Mouse (Mus musculus): ENCODE results near the gene Tab1. TPM values are rescaled to one million over a fixed set of nuclear protein-coding genes. Genes with fewer than 3 reads are reported as not detected.
A peak's percentile ranks its signal among the peaks of the same experiment; 100 is the strongest.

Tab1 gene
- polyA plus RNA-seq, 1 experiment from 2014 or later: 43.8 TPM

- Histone ChIP-seq H3K27me3 (replicated peaks; ENCODE audit: control insufficient read depth, insufficient read depth, low read length) (no peaks in the 10 kb centered on the region), H3K4me3 (replicated peaks; ENCODE audit: low read length) (no peak overlapping the region), H3K27ac (ENCODE audit: low read length) (no peak overlapping the region), H3K9me3 (ENCODE audit: control insufficient read depth, low read length) (no peaks in the 10 kb centered on the region), H3K4me2 (ENCODE audit: low read length) (no peak overlapping the region), H3K4me1 (replicated peaks; ENCODE audit: control insufficient read depth, insufficient read depth, low read length) (peaks cover 16% of the 10 kb centered on the region), H3K36me3 (ENCODE audit: control insufficient read depth, insufficient read depth) (no peaks in the 10 kb centered on the region), H3K9ac (replicated peaks; ENCODE audit: low read depth, low read length) (no peak overlapping the region)
- 98% methylated on average over 5 of the region's 5 CpGs for WGBS
- no peak for ATAC-seq
These were observed 2.2 kb upstream of the Tab1 start for GRCm38 (mm10) chr15:80130689-80131088.

DNA sequence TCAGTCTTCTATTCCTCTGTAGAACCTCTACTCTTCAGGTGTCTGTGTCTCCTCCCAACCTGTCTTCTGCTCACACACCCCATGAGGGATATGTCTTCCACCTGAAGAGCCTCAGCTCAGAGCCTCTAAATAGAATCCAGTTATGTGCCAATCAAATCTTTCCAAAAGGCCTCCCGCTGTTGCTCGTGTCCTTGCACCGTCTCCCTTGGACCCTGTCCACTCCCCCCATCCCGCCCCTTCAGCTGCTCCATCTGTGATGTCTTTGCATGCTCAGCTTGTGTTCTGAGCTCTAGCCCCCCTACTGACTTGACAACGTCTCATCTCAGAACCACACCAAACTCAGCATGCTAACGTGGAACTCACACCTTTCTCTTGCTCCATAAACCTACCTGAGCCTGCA, 1.5 kb upstream of the Tab1 start:
- H3K27me3 ChIP-seq (replicated peaks; ENCODE audit: control insufficient read depth, insufficient read depth, low read length): no peaks in the 10 kb centered on the region
- no peak overlapping the region for H3K4me2 ChIP-seq (ENCODE audit: low read length)
- no peak overlapping the region for H3K27ac ChIP-seq (ENCODE audit: low read length)
- no peaks in the 10 kb centered on the region for H3K9me3 ChIP-seq (ENCODE audit: control insufficient read depth, low read length)
- peaks cover 16% of the 10 kb centered on the region for H3K4me1 ChIP-seq (replicated peaks; ENCODE audit: control insufficient read depth, insufficient read depth, low read length)
- WGBS: 75% methylated on average over 6 of the region's 6 CpGs
- no peaks in the 10 kb centered on the region for H3K36me3 ChIP-seq (ENCODE audit: control insufficient read depth, insufficient read depth)
- ATAC-seq: no peak
- no peak overlapping the region for H3K9ac ChIP-seq (replicated peaks; ENCODE audit: low read depth, low read length)
- no peak overlapping the region for H3K4me3 ChIP-seq (replicated peaks; ENCODE audit: low read length)

DNA sequence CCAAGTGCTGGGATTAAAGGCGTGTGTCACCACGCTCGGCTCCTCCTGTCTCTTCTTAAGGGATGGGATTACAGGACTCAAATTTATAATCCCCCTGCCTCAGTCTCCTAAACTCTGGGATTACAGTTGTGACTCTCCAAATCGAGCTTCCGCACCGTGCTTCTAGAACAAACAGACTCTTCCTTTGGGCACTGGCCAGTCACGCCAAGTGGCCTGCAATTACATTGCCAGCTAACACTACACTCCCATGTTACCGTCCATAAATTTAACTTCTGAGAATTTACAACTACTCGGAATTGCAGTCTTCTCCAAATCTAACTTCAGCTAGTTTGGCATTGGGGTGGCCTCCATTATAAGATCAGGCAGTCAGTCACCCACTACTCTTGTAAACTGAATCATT, 475 bp upstream of the Tab1 start:
- H3K27me3 ChIP-seq (replicated peaks; ENCODE audit: control insufficient read depth, insufficient read depth, low read length): no peaks in the 10 kb centered on the region
- peak overlapping the region; percentile 39 for H3K4me2 ChIP-seq (ENCODE audit: low read length)
- no peaks in the 10 kb centered on the region; the same call in 1 of the 2 replicates for H3K36me3 ChIP-seq (ENCODE audit: control insufficient read depth, insufficient read depth)
- no peak overlapping the region for H3K9ac ChIP-seq (replicated peaks; ENCODE audit: low read depth, low read length)
- H3K4me1 ChIP-seq (replicated peaks; ENCODE audit: control insufficient read depth, insufficient read depth, low read length): peaks cover 16% of the 10 kb centered on the region
- H3K9me3 ChIP-seq (ENCODE audit: control insufficient read depth, low read length): no peaks in the 10 kb centered on the region
- ATAC-seq: no peak
- no peak overlapping the region for H3K27ac ChIP-seq (ENCODE audit: low read length)
- peak overlapping the region; percentile 64; the same call in 1 of the 2 replicates for H3K4me3 ChIP-seq (replicated peaks; ENCODE audit: low read length)
- WGBS: 81% methylated on average over 9 of the region's 9 CpGs

DNA sequence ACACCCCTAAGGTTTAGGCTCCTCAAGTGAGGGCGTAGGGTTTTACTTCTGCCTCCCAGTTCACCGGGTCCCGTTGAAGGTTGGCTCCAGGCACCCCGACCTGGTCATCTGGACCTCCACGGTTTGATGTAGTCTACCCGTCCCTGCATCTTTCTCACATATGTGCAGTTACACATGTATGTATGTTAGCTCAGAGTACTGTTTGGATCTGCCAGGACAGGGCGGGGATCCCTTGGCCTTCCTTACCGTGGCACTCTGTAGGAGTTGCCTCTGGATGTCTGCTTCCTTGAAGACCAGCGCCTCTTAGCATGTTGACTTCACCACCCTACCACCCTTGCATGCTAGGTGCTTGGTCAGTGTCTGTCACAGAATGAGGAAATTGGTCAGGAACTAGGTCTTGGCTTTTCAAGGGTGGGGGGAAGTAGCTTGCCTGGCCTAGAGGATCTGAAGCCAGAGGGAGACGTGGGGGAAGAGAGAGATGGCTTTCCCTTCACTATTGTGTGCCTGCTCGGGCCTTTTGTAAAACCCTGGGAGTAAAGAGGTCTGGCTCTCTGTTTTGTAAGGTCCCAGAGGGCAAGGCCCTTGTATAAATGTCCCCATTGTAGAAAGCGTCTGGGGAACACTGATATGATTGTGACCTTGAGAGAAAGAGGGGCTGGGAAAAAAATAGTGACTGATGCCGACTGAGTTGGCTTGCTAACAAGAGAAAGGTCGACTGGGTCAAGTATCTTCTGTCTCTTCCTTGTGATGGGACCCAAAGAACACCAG, 939 bp downstream of the Tab1 start:
- peak; percentile 16 for ATAC-seq
- Histone ChIP-seq H3K27me3 (replicated peaks; ENCODE audit: control insufficient read depth, insufficient read depth, low read length) (no peaks in the 10 kb centered on the region), H3K36me3 (ENCODE audit: control insufficient read depth, insufficient read depth) (no peaks in the 10 kb centered on the region; the same call in 1 of the 2 replicates), H3K4me2 (ENCODE audit: low read length) (peak overlapping the region; percentile 80), H3K27ac (ENCODE audit: low read length) (peak overlapping the region; percentile 97), H3K9ac (replicated peaks; ENCODE audit: low read depth, low read length) (peak overlapping the region; percentile 87), H3K4me3 (replicated peaks; ENCODE audit: low read length) (peak overlapping the region; percentile 64), H3K9me3 (ENCODE audit: control insufficient read depth, low read length) (no peaks in the 10 kb centered on the region), H3K4me1 (replicated peaks; ENCODE audit: control insufficient read depth, insufficient read depth, low read length) (peaks cover 20% of the 10 kb centered on the region)
- WGBS: 10% methylated on average over 14 of the region's 14 CpGs

DNA sequence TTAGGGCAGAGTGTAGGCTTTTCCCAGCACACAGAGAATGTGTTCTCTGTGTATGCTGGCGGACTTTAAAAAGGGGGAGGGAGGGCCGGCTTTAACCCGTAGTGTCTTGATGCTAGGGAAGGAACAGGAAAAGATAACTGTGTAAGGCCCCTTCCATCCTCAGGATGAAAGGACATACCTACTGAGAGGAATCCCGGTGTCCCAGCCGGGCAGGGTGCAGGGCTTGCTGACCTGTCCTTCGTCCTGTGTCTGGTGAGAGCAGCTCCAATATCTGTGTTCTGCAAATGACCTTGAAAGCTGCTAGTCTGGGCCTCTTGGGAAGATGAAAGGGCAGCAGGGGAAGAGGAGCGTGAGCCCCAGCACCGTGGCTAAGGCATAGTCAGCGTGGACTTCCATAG, 1.5 kb downstream of the Tab1 start:
- H3K4me1 ChIP-seq (replicated peaks; ENCODE audit: control insufficient read depth, insufficient read depth, low read length): peaks cover 20% of the 10 kb centered on the region
- 66% methylated on average over 9 of the region's 9 CpGs for WGBS
- no peaks in the 10 kb centered on the region; the same call in 1 of the 2 replicates for H3K36me3 ChIP-seq (ENCODE audit: control insufficient read depth, insufficient read depth)
- peak overlapping the region; percentile 87; the same call in 1 of the 2 replicates for H3K9ac ChIP-seq (replicated peaks; ENCODE audit: low read depth, low read length)
- H3K4me3 ChIP-seq (replicated peaks; ENCODE audit: low read length): no peak overlapping the region
- H3K4me2 ChIP-seq (ENCODE audit: low read length): peak overlapping the region; percentile 80
- H3K27me3 ChIP-seq (replicated peaks; ENCODE audit: control insufficient read depth, insufficient read depth, low read length): no peaks in the 10 kb centered on the region
- ATAC-seq: no peak
- H3K27ac ChIP-seq (ENCODE audit: low read length): no peak overlapping the region
- H3K9me3 ChIP-seq (ENCODE audit: control insufficient read depth, low read length): no peaks in the 10 kb centered on the region

DNA sequence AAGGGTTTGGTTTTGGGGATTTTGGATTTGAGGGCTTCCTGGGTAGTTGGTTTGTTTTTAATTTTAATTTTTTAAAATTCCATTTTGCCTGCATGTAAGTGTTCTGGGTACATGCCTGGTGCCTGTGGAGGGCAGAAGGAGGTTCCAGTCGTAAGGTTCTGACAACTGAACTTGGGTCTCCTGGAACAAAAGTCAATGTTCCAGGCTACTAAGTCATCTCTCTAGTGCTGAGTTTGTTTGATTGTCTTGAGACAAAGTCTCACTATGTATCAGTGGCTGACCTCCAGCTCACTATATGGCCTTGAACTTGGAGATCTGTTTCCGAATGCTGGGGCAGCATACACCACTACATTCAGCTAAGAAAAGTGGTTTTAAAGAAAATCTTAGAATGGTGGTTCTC, 2.6 kb downstream of the Tab1 start:
- WGBS: 84% methylated on average over 2 of the region's 2 CpGs

GRCm38 (mm10) chr15:80136645-80137044, 3.7 kb downstream of the Tab1 start:
- no peak overlapping the region for H3K4me3 ChIP-seq (replicated peaks; ENCODE audit: low read length)
- no peak for ATAC-seq
- H3K9ac ChIP-seq (replicated peaks; ENCODE audit: low read depth, low read length): no peak overlapping the region
- H3K4me2 ChIP-seq (ENCODE audit: low read length): no peak overlapping the region
- 98% methylated on average over 3 of the region's 3 CpGs for WGBS
- no peaks in the 10 kb centered on the region for H3K27me3 ChIP-seq (replicated peaks; ENCODE audit: control insufficient read depth, insufficient read depth, low read length)
- H3K9me3 ChIP-seq (ENCODE audit: control insufficient read depth, low read length): no peaks in the 10 kb centered on the region
- peaks cover 20% of the 10 kb centered on the region for H3K4me1 ChIP-seq (replicated peaks; ENCODE audit: control insufficient read depth, insufficient read depth, low read length)
- no peak overlapping the region for H3K27ac ChIP-seq (ENCODE audit: low read length)
- H3K36me3 ChIP-seq (ENCODE audit: control insufficient read depth, insufficient read depth): no peaks in the 10 kb centered on the region; the same call in 1 of the 2 replicates

More for the DNA sequence above, 2.6 kb downstream of the Tab1 start:
- no peak for ATAC-seq
- Histone ChIP-seq H3K4me2 (ENCODE audit: low read length) (no peak overlapping the region), H3K27me3 (replicated peaks; ENCODE audit: control insufficient read depth, insufficient read depth, low read length) (no peaks in the 10 kb centered on the region), H3K9ac (replicated peaks; ENCODE audit: low read depth, low read length) (no peak overlapping the region), H3K27ac (ENCODE audit: low read length) (no peak overlapping the region), H3K36me3 (ENCODE audit: control insufficient read depth, insufficient read depth) (no peaks in the 10 kb centered on the region; the same call in 1 of the 2 replicates), H3K4me1 (replicated peaks; ENCODE audit: control insufficient read depth, insufficient read depth, low read length) (peaks cover 20% of the 10 kb centered on the region), H3K9me3 (ENCODE audit: control insufficient read depth, low read length) (no peaks in the 10 kb centered on the region), H3K4me3 (replicated peaks; ENCODE audit: low read length) (no peak overlapping the region)

GRCm38 (mm10) chr15:80137945-80138791, 5.2 kb downstream of the Tab1 start:
- Histone ChIP-seq H3K4me1 (replicated peaks; ENCODE audit: control insufficient read depth, insufficient read depth, low read length) (peaks cover 18% of the 10 kb centered on the region), H3K9me3 (ENCODE audit: control insufficient read depth, low read length) (no peaks in the 10 kb centered on the region), H3K4me3 (replicated peaks; ENCODE audit: low read length) (no peak overlapping the region), H3K4me2 (ENCODE audit: low read length) (no peak overlapping the region), H3K36me3 (ENCODE audit: control insufficient read depth, insufficient read depth) (peaks cover under 1% of the 10 kb centered on the region), H3K9ac (replicated peaks; ENCODE audit: low read depth, low read length) (no peak overlapping the region), H3K27ac (ENCODE audit: low read length) (no peak overlapping the region), H3K27me3 (replicated peaks; ENCODE audit: control insufficient read depth, insufficient read depth, low read length) (no peaks in the 10 kb centered on the region)
- WGBS: 71% methylated on average over 17 of the region's 17 CpGs
- no peak for ATAC-seq

DNA sequence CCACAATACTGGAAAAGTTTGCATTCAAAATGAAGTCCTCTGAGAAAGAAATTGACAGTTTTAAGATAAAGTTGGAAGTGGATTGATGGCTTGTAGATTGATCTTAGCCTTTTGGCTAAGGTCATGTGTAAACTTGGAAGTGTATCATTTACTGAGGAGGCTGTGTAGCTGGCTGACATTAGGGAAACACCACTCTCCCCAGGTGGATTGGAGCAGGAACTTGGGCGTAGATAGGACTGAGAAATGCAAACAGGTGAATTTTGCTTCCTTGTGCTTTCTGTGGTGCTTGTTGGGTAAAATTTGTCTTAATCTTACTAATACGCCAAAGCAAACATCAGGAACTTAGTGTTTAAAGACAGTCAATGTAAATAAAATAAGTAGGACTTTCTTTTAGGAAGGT, 7.4 kb downstream of the Tab1 start:
- Histone ChIP-seq H3K36me3 (ENCODE audit: control insufficient read depth, insufficient read depth) (peaks cover 2% of the 10 kb centered on the region), H3K4me2 (ENCODE audit: low read length) (no peak overlapping the region), H3K4me1 (replicated peaks; ENCODE audit: control insufficient read depth, insufficient read depth, low read length) (peaks cover 5% of the 10 kb centered on the region; the same call in 1 of the 2 replicates), H3K27me3 (replicated peaks; ENCODE audit: control insufficient read depth, insufficient read depth, low read length) (no peaks in the 10 kb centered on the region), H3K4me3 (replicated peaks; ENCODE audit: low read length) (no peak overlapping the region), H3K9ac (replicated peaks; ENCODE audit: low read depth, low read length) (no peak overlapping the region), H3K27ac (ENCODE audit: low read length) (no peak overlapping the region), H3K9me3 (ENCODE audit: control insufficient read depth, low read length) (no peaks in the 10 kb centered on the region)
- no peak for ATAC-seq
- WGBS: 96% methylated on average over 2 of the region's 2 CpGs
